Mouse (Mus musculus): ENCODE measurements around the gene Dhx40. TPM values are rescaled to one million over a fixed set of nuclear protein-coding genes. Genes with fewer than 3 reads are reported as not detected.

Dhx40 gene
- polyA plus RNA-seq, 1 experiment from 2014 or later = 22.3 TPM

GRCm38 (mm10) chr11:86840511-86841154 lies 33.1 kb upstream of the Dhx40 start:
- Histone ChIP-seq H3K9ac (no peak overlapping the region), H3K4me2 (replicated peaks) (no peak overlapping the region), H3K4me3 (replicated peaks; ENCODE audit: low read length) (no peak overlapping the region), H3K36me3 (replicated peaks; ENCODE audit: control insufficient read depth, insufficient read depth) (no peaks in the 10 kb centered on the region), H3K9me3 (ENCODE audit: control insufficient read depth, low read length) (no peaks in the 10 kb centered on the region), H3K27ac (peak overlapping the region; percentile 62; the same call in 1 of the 2 replicates), H3K27me3 (ENCODE audit: control insufficient read depth, insufficient read depth, low read length) (no peaks in the 10 kb centered on the region), H3K4me1 (replicated peaks; ENCODE audit: control insufficient read depth, insufficient read depth, low read length) (peaks cover 19% of the 10 kb centered on the region; the same call in 1 of the 2 replicates)
- DNase-seq (ENCODE audit: low spot score) (peak; percentile 57), ATAC-seq (ENCODE audit: low FRiP score) (no peak)
- WGBS = 4% methylated on average over 3 of the region's 3 CpGs

- 25% methylated on average over 7 of the region's 7 CpGs for WGBS
- ATAC-seq (ENCODE audit: low FRiP score) = 0 out of 2 replicates have a peak, but pooled peaks have one; percentile 31
- H3K27ac ChIP-seq = no peak overlapping the region
Observed at GRCm38 (mm10) chr11:86839716-86840447, 32.3 kb upstream of the Dhx40 start.

DNA sequence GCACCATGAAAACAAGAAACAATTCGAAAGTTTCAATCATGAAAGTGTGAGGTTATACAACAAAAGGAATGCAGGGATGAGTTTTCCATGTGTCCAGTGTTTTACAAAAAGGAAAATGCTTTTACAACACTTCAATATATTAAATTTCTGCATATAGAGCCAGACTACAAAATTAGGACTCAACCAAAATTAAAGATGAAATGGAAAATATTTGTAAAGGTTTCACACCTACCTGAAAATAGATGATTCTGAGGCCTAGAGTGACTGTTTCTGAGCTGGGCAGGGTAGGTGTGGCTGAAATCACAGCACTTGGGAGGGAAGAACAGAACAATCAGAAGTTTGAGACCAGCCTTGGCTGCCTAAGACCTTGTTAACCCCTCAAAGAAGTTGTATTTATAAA lies 31.2 kb upstream of the Dhx40 start:
- no peak for ATAC-seq (ENCODE audit: low FRiP score)
- Histone ChIP-seq H3K4me3 (replicated peaks; ENCODE audit: low read length) (no peak overlapping the region), H3K36me3 (replicated peaks; ENCODE audit: control insufficient read depth, insufficient read depth) (no peaks in the 10 kb centered on the region), H3K4me2 (replicated peaks) (no peak overlapping the region), H3K27me3 (ENCODE audit: control insufficient read depth, insufficient read depth, low read length) (no peaks in the 10 kb centered on the region), H3K4me1 (replicated peaks; ENCODE audit: control insufficient read depth, insufficient read depth, low read length) (peaks cover 19% of the 10 kb centered on the region; the same call in 1 of the 2 replicates), H3K27ac (no peak overlapping the region), H3K9ac (no peak overlapping the region), H3K9me3 (ENCODE audit: control insufficient read depth, low read length) (no peaks in the 10 kb centered on the region)
- DNase-seq (ENCODE audit: low spot score) = no peak
- 95% methylated on average over 1 of the region's 1 CpGs for WGBS

More at GRCm38 (mm10) chr11:86839716-86840447, 32.3 kb upstream of the Dhx40 start:
- H3K4me2 ChIP-seq (replicated peaks) = no peak overlapping the region
- H3K4me3 ChIP-seq (replicated peaks; ENCODE audit: low read length) = no peak overlapping the region
- no peak for DNase-seq (ENCODE audit: low spot score)
- no peaks in the 10 kb centered on the region for H3K36me3 ChIP-seq (replicated peaks; ENCODE audit: control insufficient read depth, insufficient read depth)
- no peaks in the 10 kb centered on the region for H3K27me3 ChIP-seq (ENCODE audit: control insufficient read depth, insufficient read depth, low read length)
- no peak overlapping the region for H3K9ac ChIP-seq
- no peaks in the 10 kb centered on the region for H3K9me3 ChIP-seq (ENCODE audit: control insufficient read depth, low read length)
- H3K4me1 ChIP-seq (replicated peaks; ENCODE audit: control insufficient read depth, insufficient read depth, low read length) = peaks cover 19% of the 10 kb centered on the region; the same call in 1 of the 2 replicates

DNA sequence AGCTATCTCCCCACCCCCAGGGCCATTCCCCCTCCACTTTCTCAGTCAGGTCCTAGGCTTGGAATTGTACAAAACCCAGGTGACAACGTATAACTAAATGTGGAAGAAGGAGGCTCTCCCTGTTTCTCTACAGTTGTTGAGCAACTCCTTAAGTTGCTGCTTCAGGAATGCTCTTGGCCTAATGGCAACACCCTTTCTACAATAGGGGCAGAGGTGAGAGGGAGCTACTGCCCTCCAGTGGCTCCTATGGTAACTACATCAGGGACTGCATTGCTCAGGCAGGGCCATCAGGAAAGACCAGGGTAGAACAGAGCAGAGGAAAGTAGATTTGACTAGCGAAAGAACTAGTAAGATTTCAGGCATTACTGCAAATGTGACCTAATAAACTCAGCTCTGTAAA lies 28.8 kb upstream of the Dhx40 start:
- no peaks in the 10 kb centered on the region for H3K9me3 ChIP-seq (ENCODE audit: control insufficient read depth, low read length)
- no peak overlapping the region for H3K4me3 ChIP-seq (replicated peaks; ENCODE audit: low read length)
- peaks cover 19% of the 10 kb centered on the region; the same call in 1 of the 2 replicates for H3K4me1 ChIP-seq (replicated peaks; ENCODE audit: control insufficient read depth, insufficient read depth, low read length)
- ATAC-seq (ENCODE audit: low FRiP score) (no peak), DNase-seq (ENCODE audit: low spot score) (no peak)
- H3K36me3 ChIP-seq (replicated peaks; ENCODE audit: control insufficient read depth, insufficient read depth) = no peaks in the 10 kb centered on the region
- H3K27ac ChIP-seq = no peak overlapping the region
- H3K27me3 ChIP-seq (ENCODE audit: control insufficient read depth, insufficient read depth, low read length) = no peaks in the 10 kb centered on the region
- WGBS = 49% methylated on average over 2 of the region's 2 CpGs
- H3K4me2 ChIP-seq (replicated peaks) = no peak overlapping the region
- H3K9ac ChIP-seq = no peak overlapping the region

DNA sequence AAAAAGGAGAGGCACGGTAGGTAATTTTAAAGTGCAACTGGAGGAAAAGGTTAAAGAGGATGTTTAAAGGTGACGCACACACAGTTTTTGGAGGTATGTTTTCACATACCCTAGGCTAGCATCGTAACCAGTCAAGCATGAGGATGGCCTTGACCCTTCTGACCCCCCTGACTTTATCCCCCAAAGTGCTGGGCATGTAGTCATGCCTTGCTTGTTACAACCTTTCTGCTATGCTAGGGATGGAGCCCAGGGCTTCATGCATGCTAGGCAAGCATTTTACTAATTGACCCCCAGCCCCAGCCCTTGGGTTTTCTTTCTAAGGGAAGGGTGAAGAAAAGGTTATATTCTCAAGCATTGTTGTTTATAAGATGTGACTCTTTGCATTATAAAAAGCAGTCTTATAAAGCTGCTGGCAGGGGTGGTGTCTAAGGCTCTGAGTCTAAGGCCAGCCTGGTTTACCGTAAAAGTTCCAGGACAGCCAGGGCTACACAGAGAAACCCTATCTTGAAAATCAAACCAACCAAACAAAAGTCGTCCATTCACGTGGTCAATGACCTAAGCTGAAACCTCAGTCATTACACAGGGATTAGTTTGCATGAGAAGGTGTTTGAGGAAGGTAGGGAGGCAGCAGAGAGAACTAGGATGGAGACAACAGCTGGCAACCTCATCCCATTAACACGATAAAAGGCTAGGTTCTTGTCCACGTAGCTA lies 27.2 kb upstream of the Dhx40 start:
- DNase-seq (ENCODE audit: low spot score) (no peak), ATAC-seq (ENCODE audit: low FRiP score) (no peak)
- Histone ChIP-seq H3K4me3 (replicated peaks; ENCODE audit: low read length) (no peak overlapping the region), H3K9ac (no peak overlapping the region), H3K27me3 (ENCODE audit: control insufficient read depth, insufficient read depth, low read length) (no peaks in the 10 kb centered on the region), H3K4me1 (replicated peaks; ENCODE audit: control insufficient read depth, insufficient read depth, low read length) (0 out of 2 replicates have a peak, but pooled peaks cover 6% of the 10 kb centered on the region), H3K9me3 (ENCODE audit: control insufficient read depth, low read length) (no peaks in the 10 kb centered on the region), H3K4me2 (replicated peaks) (no peak overlapping the region), H3K36me3 (replicated peaks; ENCODE audit: control insufficient read depth, insufficient read depth) (no peaks in the 10 kb centered on the region), H3K27ac (no peak overlapping the region)
- WGBS = 54% methylated on average over 8 of the region's 8 CpGs

- Histone ChIP-seq H3K9ac (no peak overlapping the region), H3K4me2 (replicated peaks) (no peak overlapping the region), H3K27me3 (ENCODE audit: control insufficient read depth, insufficient read depth, low read length) (no peaks in the 10 kb centered on the region), H3K9me3 (ENCODE audit: control insufficient read depth, low read length) (no peaks in the 10 kb centered on the region), H3K4me1 (replicated peaks; ENCODE audit: control insufficient read depth, insufficient read depth, low read length) (no peaks in the 10 kb centered on the region), H3K4me3 (replicated peaks; ENCODE audit: low read length) (no peak overlapping the region), H3K36me3 (replicated peaks; ENCODE audit: control insufficient read depth, insufficient read depth) (no peaks in the 10 kb centered on the region), H3K27ac (no peak overlapping the region)
- no peak for DNase-seq (ENCODE audit: low spot score)
- no peak for ATAC-seq (ENCODE audit: low FRiP score)
- WGBS = 71% methylated on average over 7 of the region's 7 CpGs
Observed at GRCm38 (mm10) chr11:86834050-86834449, 26.5 kb upstream of the Dhx40 start.

GRCm38 (mm10) chr11:86833153-86833552 lies 25.6 kb upstream of the Dhx40 start:
- no peak overlapping the region for H3K4me3 ChIP-seq (replicated peaks; ENCODE audit: low read length)
- DNase-seq (ENCODE audit: low spot score) = no peak
- no peaks in the 10 kb centered on the region for H3K36me3 ChIP-seq (replicated peaks; ENCODE audit: control insufficient read depth, insufficient read depth)
- H3K27me3 ChIP-seq (ENCODE audit: control insufficient read depth, insufficient read depth, low read length) = no peaks in the 10 kb centered on the region
- no peak for ATAC-seq (ENCODE audit: low FRiP score)
- no peak overlapping the region for H3K9ac ChIP-seq
- 83% methylated on average over 3 of the region's 3 CpGs for whole genome bisulfite sequencing
- no peak overlapping the region for H3K4me2 ChIP-seq (replicated peaks)
- H3K27ac ChIP-seq = no peak overlapping the region
- no peaks in the 10 kb centered on the region for H3K9me3 ChIP-seq (ENCODE audit: control insufficient read depth, low read length)
- H3K4me1 ChIP-seq (replicated peaks; ENCODE audit: control insufficient read depth, insufficient read depth, low read length) = no peaks in the 10 kb centered on the region

DNA sequence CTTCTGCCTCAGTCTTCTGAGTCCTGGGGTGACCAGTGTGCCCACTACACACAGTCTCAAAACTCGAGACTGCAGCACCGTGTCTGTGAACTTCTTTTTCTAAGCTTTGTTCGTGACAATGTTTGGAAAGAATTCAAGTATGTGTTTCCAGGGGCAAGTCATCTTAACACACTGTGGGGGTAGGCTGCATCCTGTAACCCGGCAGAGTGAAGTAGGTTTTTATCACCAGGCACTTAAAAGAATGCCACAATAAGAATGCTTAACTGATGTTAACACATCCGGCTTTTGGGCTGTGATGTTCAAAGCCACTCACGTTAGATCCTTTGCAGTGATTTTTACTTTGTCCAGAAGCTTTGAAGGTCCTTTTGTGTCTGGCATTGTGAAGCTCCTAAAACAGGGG lies 20.9 kb upstream of the Dhx40 start:
- 73% methylated on average over 6 of the region's 6 CpGs for WGBS
- Histone ChIP-seq H3K9ac (no peak overlapping the region), H3K9me3 (ENCODE audit: control insufficient read depth, low read length) (no peaks in the 10 kb centered on the region), H3K4me1 (replicated peaks; ENCODE audit: control insufficient read depth, insufficient read depth, low read length) (no peaks in the 10 kb centered on the region), H3K4me3 (replicated peaks; ENCODE audit: low read length) (no peak overlapping the region), H3K27ac (no peak overlapping the region), H3K27me3 (ENCODE audit: control insufficient read depth, insufficient read depth, low read length) (no peaks in the 10 kb centered on the region), H3K4me2 (replicated peaks) (no peak overlapping the region), H3K36me3 (replicated peaks; ENCODE audit: control insufficient read depth, insufficient read depth) (no peaks in the 10 kb centered on the region)
- DNase-seq (ENCODE audit: low spot score) (no peak), ATAC-seq (ENCODE audit: low FRiP score) (no peak)

Data from hindbrain, embryonic 14.5 days (tissue).